Mouse (Mus musculus): ENCODE measurements around the gene Casp9. TPM values are rescaled to one million over a fixed set of nuclear protein-coding genes. Genes with fewer than 3 reads are reported as not detected.

Casp9 gene
- total and polyA plus RNA-seq, 3 experiments: 2.8 to 6.4 TPM; not detected in 1

GRCm38 (mm10) chr4:141746578-141747346 lies 46.6 kb upstream of the Casp9 start, which contains the start of gene Agmat:
Agmat (plus strand) TSS chr4:141746672.
- Histone ChIP-seq H3K4me1 (ENCODE audit: control insufficient read depth in 1 of 2, insufficient read depth in 2 of 2, low read length in 2 of 2) (peaks cover 3 to 10% of the 10 kb centered on the region in 2 experiments; a peak in 2 of 4 replicates), H3K4me3 (ENCODE audit: control insufficient read depth in 1 of 2, insufficient read depth in 1 of 2, low read depth in 2 of 2, low read length in 2 of 2) (no peak within 1 kb of the TSS), H3K9me3 (replicated peaks; ENCODE audit: insufficient read depth, low read length) (no peaks in the 10 kb centered on the region), H3K9ac (ENCODE audit: control insufficient read depth, low read depth, low read length, poor library complexity, severe bottlenecking) (no peak within 1 kb of the TSS), H3K27ac (ENCODE audit: control insufficient read depth, low read depth, low read length) (no peak within 1 kb of the TSS), H3K27me3 (ENCODE audit: control insufficient read depth in 1 of 2, insufficient read depth in 2 of 2, low read length in 2 of 2) (no peaks in the 10 kb centered on the region), H3K36me3 (ENCODE audit: control insufficient read depth in 1 of 2, insufficient read depth in 2 of 2, low read length in 2 of 2) (peaks cover 0 to 3% of the 10 kb centered on the region in 2 experiments; a peak in 2 of 4 replicates), H3K79me2 (ENCODE audit: control insufficient read depth, insufficient read depth, low read length, poor library complexity) (no peaks in the 10 kb centered on the region)
- TF ChIP-seq ZNF384 (IDR thresholded peaks at IDR 0.05; ENCODE audit: low read depth, low read length): no peak
- no peak for TF ChIP-seq ZKSCAN1 (IDR thresholded peaks at IDR 0.05; ENCODE audit: low read depth, low read length)
- no peak for TF ChIP-seq USF2 (IDR thresholded peaks at IDR 0.05; ENCODE audit: borderline replicate concordance in 1 of 2, insufficient read depth in 1 of 2, low read depth in 1 of 2, low read length in 2 of 2)
- no peak for TF ChIP-seq MXI1 (IDR thresholded peaks at IDR 0.05; ENCODE audit: low read depth, low read length)
- no peak for TF ChIP-seq CTCF (IDR thresholded peaks at IDR 0.05 in 2 of 3, conservative IDR thresholded peaks at IDR 0.05 in 1 of 3; ENCODE audit: control insufficient read depth in 1 of 3, insufficient read depth in 1 of 3, low read depth in 2 of 3, low read length in 3 of 3, poor library complexity in 1 of 3, severe bottlenecking in 1 of 3)
- no peak for TF ChIP-seq POLR2AphosphoS5 (IDR thresholded peaks at IDR 0.05; ENCODE audit: borderline replicate concordance, low read depth, low read length)
- TF ChIP-seq E2F4 (IDR thresholded peaks at IDR 0.05; ENCODE audit: borderline replicate concordance, low read depth, low read length): no peak
- TF ChIP-seq ETS1 (IDR thresholded peaks at IDR 0.05; ENCODE audit: low read depth, low read length): no peak
- TF ChIP-seq TCF12 (IDR thresholded peaks at IDR 0.05; ENCODE audit: low read depth, low read length): no peak
- no peak for TF ChIP-seq SIN3A (IDR thresholded peaks at IDR 0.05; ENCODE audit: low read length)
- no peak for TF ChIP-seq HCFC1 (IDR thresholded peaks at IDR 0.05; ENCODE audit: low read depth, low read length)
- no peak for TF ChIP-seq CHD1 (IDR thresholded peaks at IDR 0.05; ENCODE audit: low read depth, low read length)
- no peak for TF ChIP-seq EP300 (IDR thresholded peaks at IDR 0.05; ENCODE audit: low read depth in 1 of 2, low read length in 2 of 2)
- no peak for TF ChIP-seq GABPA (IDR thresholded peaks at IDR 0.05; ENCODE audit: low read depth, low read length)
- no peak for TF ChIP-seq NRF1 (IDR thresholded peaks at IDR 0.05; ENCODE audit: insufficient read depth, low read depth, low read length, poor library complexity, severe bottlenecking)
- TF ChIP-seq RAD21 (IDR thresholded peaks at IDR 0.05; ENCODE audit: low read depth, low read length): no peak
- no peak for TF ChIP-seq MEF2A (IDR thresholded peaks at IDR 0.05; ENCODE audit: extremely low read depth, insufficient replicate concordance, low read depth, low read length, poor library complexity, severe bottlenecking)
- DNase-seq (ENCODE audit: low read depth, low spot score): no peak

- no peak overlapping the region for H3K4me3 ChIP-seq (ENCODE audit: control insufficient read depth in 1 of 2, insufficient read depth in 1 of 2, low read depth in 2 of 2, low read length in 2 of 2)
- no peaks in the 10 kb centered on the region for H3K27me3 ChIP-seq (ENCODE audit: control insufficient read depth in 1 of 2, insufficient read depth in 2 of 2, low read length in 2 of 2)
- no peaks in the 10 kb centered on the region for H3K9me3 ChIP-seq (replicated peaks; ENCODE audit: insufficient read depth, low read length)
- H3K9ac ChIP-seq (ENCODE audit: control insufficient read depth, low read depth, low read length, poor library complexity, severe bottlenecking): no peak overlapping the region
- no peak for DNase-seq (ENCODE audit: low read depth, low spot score)
- peaks cover 3 to 15% of the 10 kb centered on the region in 2 experiments; a peak in 2 of 4 replicates for H3K4me1 ChIP-seq (ENCODE audit: control insufficient read depth in 1 of 2, insufficient read depth in 2 of 2, low read length in 2 of 2)
- H3K27ac ChIP-seq (ENCODE audit: control insufficient read depth, low read depth, low read length): no peak overlapping the region
- peaks cover 0 to 3% of the 10 kb centered on the region in 2 experiments; a peak in 2 of 4 replicates for H3K36me3 ChIP-seq (ENCODE audit: control insufficient read depth in 1 of 2, insufficient read depth in 2 of 2, low read length in 2 of 2)
- no peaks in the 10 kb centered on the region for H3K79me2 ChIP-seq (ENCODE audit: control insufficient read depth, insufficient read depth, low read length, poor library complexity)
- TF ChIP-seq TBP (IDR thresholded peaks at IDR 0.05; ENCODE audit: low read depth, low read length) (no peak), HCFC1 (IDR thresholded peaks at IDR 0.05; ENCODE audit: low read depth, low read length) (no peak), BHLHE40 (IDR thresholded peaks at IDR 0.05; ENCODE audit: borderline replicate concordance, low read depth, low read length) (no peak), MAX (IDR thresholded peaks at IDR 0.05; ENCODE audit: low read length) (no peak), NRF1 (IDR thresholded peaks at IDR 0.05; ENCODE audit: insufficient read depth, low read depth, low read length, poor library complexity, severe bottlenecking) (no peak), EP300 (IDR thresholded peaks at IDR 0.05; ENCODE audit: low read depth in 1 of 2, low read length in 2 of 2) (no peak), MYB (IDR thresholded peaks at IDR 0.05; ENCODE audit: low read depth, low read length) (no peak), CTCF (IDR thresholded peaks at IDR 0.05 in 2 of 3, conservative IDR thresholded peaks at IDR 0.05 in 1 of 3; ENCODE audit: control insufficient read depth in 1 of 3, insufficient read depth in 1 of 3, low read depth in 2 of 3, low read length in 3 of 3, poor library complexity in 1 of 3, severe bottlenecking in 1 of 3) (no peak), USF2 (IDR thresholded peaks at IDR 0.05; ENCODE audit: borderline replicate concordance in 1 of 2, insufficient read depth in 1 of 2, low read depth in 1 of 2, low read length in 2 of 2) (no peak), USF1 (IDR thresholded peaks at IDR 0.05; ENCODE audit: low read depth, low read length) (no peak), JUND (IDR thresholded peaks at IDR 0.05; ENCODE audit: low read depth, low read length) (no peak), MYC (IDR thresholded peaks at IDR 0.05; ENCODE audit: low read depth, low read length) (no peak), MAFK (IDR thresholded peaks at IDR 0.05; ENCODE audit: borderline replicate concordance, low read depth, low read length) (no peak), MXI1 (IDR thresholded peaks at IDR 0.05; ENCODE audit: low read depth, low read length) (no peak), CHD2 (IDR thresholded peaks at IDR 0.05; ENCODE audit: low read length) (no peak), TAL1 (IDR thresholded peaks at IDR 0.05; ENCODE audit: low read length) (no peak), ETS1 (IDR thresholded peaks at IDR 0.05; ENCODE audit: low read depth, low read length) (no peak), POLR2AphosphoS5 (IDR thresholded peaks at IDR 0.05; ENCODE audit: borderline replicate concordance, low read depth, low read length) (no peak)
These were observed 43.9 kb upstream of the Casp9 start for GRCm38 (mm10) chr4:141749557-141749956.
